Mouse (Mus musculus) midbrain, embryonic 16.5 days (tissue): ENCODE data around the gene Syn3. TPM values are rescaled to one million over a fixed set of nuclear protein-coding genes. Genes with fewer than 3 reads are reported as not detected.

Source experiments
- ATAC-seq: fragments of 200-750 bp; cut with Nextera tagmentation; 2 replicates; pipeline ENCODE4 v1.8.0; 2017; ENCODE audit warnings: moderate TSS enrichment
- H3K27ac ChIP-seq: fragments of 300-500 bp; sonication (generic); 2 replicates; pipeline ENCODE4 v1.5.1; 2014; ENCODE audit warnings: mild to moderate bottlenecking, low read length, mixed read lengths
- H3K27me3 ChIP-seq: fragments of 300-500 bp; sonication (generic); 2 replicates; pipeline ENCODE4 v1.6.1; 2014; ENCODE audit warnings: low read depth, low read length, mixed read lengths; ENCODE audit not compliant: control insufficient read depth, insufficient read depth
- H3K36me3 ChIP-seq: fragments of 300-500 bp; sonication (generic); 2 replicates; pipeline ENCODE4 v1.6.1; 2014; ENCODE audit warnings: mild to moderate bottlenecking, low read length, moderate library complexity, mixed read lengths; ENCODE audit not compliant: control insufficient read depth, insufficient read depth
- H3K4me1 ChIP-seq: fragments of 300-500 bp; sonication (generic); 2 replicates; pipeline ENCODE4 v1.6.1; 2014; ENCODE audit warnings: mild to moderate bottlenecking, low read length, mixed read lengths; ENCODE audit not compliant: control insufficient read depth, insufficient read depth
- H3K4me2 ChIP-seq: fragments of 300-500 bp; sonication (generic); 2 replicates; pipeline ENCODE4 v1.6.1; 2014; ENCODE audit warnings: mild to moderate bottlenecking, low read length, mixed read lengths
- H3K4me3 ChIP-seq: fragments of 300-500 bp; sonication (generic); 2 replicates; pipeline ENCODE4 v1.5.1; 2014; ENCODE audit warnings: low read depth, mild to moderate bottlenecking, low read length, moderate library complexity, mixed read lengths
- H3K9ac ChIP-seq: fragments of 300-500 bp; sonication (generic); 2 replicates; pipeline ENCODE4 v1.6.1; 2014; ENCODE audit warnings: low read depth, low read length, mixed read lengths
- H3K9me3 ChIP-seq: fragments of 300-500 bp; sonication (generic); replicated peaks from 2 replicates; pipeline ENCODE4 v1.6.1; 2014; ENCODE audit warnings: mild to moderate bottlenecking, low read length, mixed read lengths; ENCODE audit not compliant: control insufficient read depth, poor library complexity, severe bottlenecking
- WGBS: fragments of 180-500 bp; shearing (Covaris S2); extraction: QIAGEN DNeasy Blood & Tissue Kit; methylation state at CpG from one replicate; pipeline ENCODE4 v1.1.7; 2014; 5-methylcytosine and 5-hydroxymethylcytosine counted together
- polyA plus RNA-seq: library from polyadenylated mRNA; unstranded; fragments of >200 nt; fragmentation: Nextera tagmentation; extraction: Ambion mirVana; gene quantifications from 2 replicates; pipeline ENCODE4 v1.2.1, GENCODE M21; 2015

Gene Syn3
- polyA plus RNA-seq, 1 experiment from 2014 or later = 34.0 TPM

GRCm38 (mm10) chr10:86270254-86270653, 228.4 kb downstream of the Syn3 start:
- no peak overlapping the region for H3K4me2 ChIP-seq
- no peaks in the 10 kb centered on the region for H3K36me3 ChIP-seq
- no peak for ATAC-seq
- H3K4me1 ChIP-seq = no peaks in the 10 kb centered on the region
- H3K4me3 ChIP-seq = no peak overlapping the region
- no peak overlapping the region for H3K27ac ChIP-seq
- H3K9me3 ChIP-seq = no peaks in the 10 kb centered on the region
- 88% methylated on average over 3 of the region's 3 CpGs for WGBS
- no peak overlapping the region for H3K9ac ChIP-seq
- H3K27me3 ChIP-seq = no peaks in the 10 kb centered on the region

GRCm38 (mm10) chr10:86264618-86265017, 234.1 kb downstream of the Syn3 start:
- no peak overlapping the region for H3K9ac ChIP-seq
- ATAC-seq = no peak
- no peaks in the 10 kb centered on the region for H3K36me3 ChIP-seq
- no peak overlapping the region for H3K4me3 ChIP-seq
- no peaks in the 10 kb centered on the region for H3K9me3 ChIP-seq
- 87% methylated on average over 9 of the region's 9 CpGs for WGBS
- no peaks in the 10 kb centered on the region for H3K4me1 ChIP-seq
- no peak overlapping the region for H3K4me2 ChIP-seq
- H3K27ac ChIP-seq = no peak overlapping the region
- no peaks in the 10 kb centered on the region for H3K27me3 ChIP-seq

DNA sequence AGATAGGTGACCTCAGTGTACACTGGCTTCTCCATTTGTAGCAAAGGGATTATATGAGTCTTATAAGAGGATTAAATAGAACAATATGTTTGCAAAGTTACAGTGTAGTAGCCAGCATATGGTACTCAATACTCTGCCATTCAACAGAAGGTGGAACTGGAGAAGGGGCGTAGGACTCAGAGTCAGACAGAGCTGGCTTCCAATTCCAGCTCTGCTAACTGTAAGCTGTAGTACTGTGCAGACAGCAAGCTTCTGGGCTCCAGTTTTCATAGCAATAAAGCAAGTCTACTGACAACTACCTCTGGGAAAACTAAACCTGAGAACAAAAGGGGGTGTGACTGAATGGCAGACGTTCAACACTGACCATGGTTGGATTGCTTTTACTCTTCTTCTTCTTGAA, 237.0 kb downstream of the Syn3 start:
- no peak overlapping the region for H3K27ac ChIP-seq
- H3K27me3 ChIP-seq = no peaks in the 10 kb centered on the region
- H3K4me1 ChIP-seq = no peaks in the 10 kb centered on the region; the same call in 1 of the 2 replicates
- no peak overlapping the region for H3K4me2 ChIP-seq
- no peak overlapping the region for H3K4me3 ChIP-seq
- no peaks in the 10 kb centered on the region for H3K36me3 ChIP-seq
- H3K9me3 ChIP-seq = no peaks in the 10 kb centered on the region
- 80% methylated on average over 2 of the region's 2 CpGs for WGBS
- H3K9ac ChIP-seq = no peak overlapping the region
- ATAC-seq = no peak

DNA sequence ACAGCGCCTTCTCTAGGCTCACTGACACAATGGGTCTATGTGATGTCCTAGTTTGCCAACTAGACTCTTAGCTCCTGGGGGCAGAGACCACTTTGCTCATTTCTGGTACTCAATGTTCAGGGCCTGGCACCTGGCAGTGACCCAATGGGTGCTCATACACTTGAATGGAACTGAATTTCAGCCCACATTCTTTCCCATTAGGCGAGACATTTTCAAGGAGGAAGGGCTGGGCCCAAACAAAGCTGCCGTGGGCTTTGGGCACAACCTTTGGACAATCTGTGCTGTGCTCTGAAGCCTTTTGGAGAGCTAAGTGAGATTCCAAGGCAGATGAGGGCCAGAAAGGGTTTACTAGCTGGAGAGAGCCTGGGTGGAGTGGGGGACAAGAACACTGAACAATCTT, 239.7 kb downstream of the Syn3 start:
- 93% methylated on average over 3 of the region's 3 CpGs for WGBS
- Histone ChIP-seq H3K36me3 (no peaks in the 10 kb centered on the region), H3K4me1 (peaks cover 2% of the 10 kb centered on the region), H3K27ac (no peak overlapping the region), H3K9ac (no peak overlapping the region), H3K4me2 (no peak overlapping the region), H3K27me3 (no peaks in the 10 kb centered on the region), H3K9me3 (no peaks in the 10 kb centered on the region), H3K4me3 (no peak overlapping the region)
- ATAC-seq = no peak

GRCm38 (mm10) chr10:86258046-86258445, 240.7 kb downstream of the Syn3 start:
- no peak for ATAC-seq
- H3K27ac ChIP-seq = no peak overlapping the region
- no peaks in the 10 kb centered on the region for H3K36me3 ChIP-seq
- H3K9me3 ChIP-seq = no peaks in the 10 kb centered on the region
- 74% methylated on average over 4 of the region's 4 CpGs for WGBS
- H3K27me3 ChIP-seq = no peaks in the 10 kb centered on the region
- H3K9ac ChIP-seq = no peak overlapping the region
- H3K4me3 ChIP-seq = no peak overlapping the region
- peaks cover 2% of the 10 kb centered on the region for H3K4me1 ChIP-seq
- H3K4me2 ChIP-seq = no peak overlapping the region

DNA sequence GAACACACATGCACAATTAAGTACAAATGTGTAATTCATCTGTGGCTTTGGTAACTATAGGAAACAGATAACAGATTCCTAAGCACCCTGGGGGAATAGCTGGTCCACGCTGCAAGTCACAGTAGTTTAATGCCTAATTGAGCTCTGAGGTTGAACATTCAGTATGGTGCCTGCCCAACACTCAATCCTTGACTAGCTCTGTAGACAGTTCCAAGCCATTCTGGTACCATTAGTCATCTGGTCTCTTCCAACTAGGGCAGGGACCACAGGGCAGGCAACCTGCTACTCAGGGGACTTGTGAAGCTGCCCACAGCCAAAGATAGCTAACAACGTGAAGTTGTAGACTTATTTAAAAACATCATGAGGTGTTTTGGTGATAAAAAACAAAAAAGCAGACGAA, 241.7 kb downstream of the Syn3 start:
- Histone ChIP-seq H3K4me1 (peaks cover 2% of the 10 kb centered on the region), H3K27me3 (no peaks in the 10 kb centered on the region), H3K9ac (no peak overlapping the region), H3K36me3 (no peaks in the 10 kb centered on the region), H3K4me3 (no peak overlapping the region), H3K4me2 (no peak overlapping the region), H3K27ac (no peak overlapping the region), H3K9me3 (no peaks in the 10 kb centered on the region)
- ATAC-seq = no peak
- WGBS = 82% methylated on average over 3 of the region's 3 CpGs

DNA sequence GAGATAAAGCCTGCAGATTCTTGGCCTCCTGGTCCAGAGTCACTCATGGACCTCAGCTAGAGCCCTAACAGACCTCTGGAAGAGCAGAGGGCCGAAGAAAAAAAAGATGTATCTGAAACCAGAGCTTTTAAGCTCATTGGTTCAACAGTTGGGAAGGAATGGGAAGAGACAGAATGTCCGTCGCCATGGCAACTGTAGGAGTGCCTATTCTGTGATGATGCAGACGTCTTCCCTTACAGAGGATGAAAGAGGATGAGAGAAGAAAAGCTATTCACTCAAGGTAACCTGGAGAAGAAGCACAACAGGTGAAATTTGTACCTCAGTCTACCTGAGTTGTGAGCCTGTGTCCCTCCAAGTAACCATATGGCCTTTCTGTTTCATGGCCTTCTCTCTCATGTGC, 242.5 kb downstream of the Syn3 start:
- Histone ChIP-seq H3K4me2 (no peak overlapping the region), H3K4me3 (no peak overlapping the region), H3K9me3 (no peaks in the 10 kb centered on the region), H3K27ac (peak overlapping the region; percentile 17; the same call in 1 of the 2 replicates), H3K36me3 (no peaks in the 10 kb centered on the region), H3K27me3 (no peaks in the 10 kb centered on the region), H3K9ac (no peak overlapping the region), H3K4me1 (peaks cover 2% of the 10 kb centered on the region)
- ATAC-seq = peak; percentile 83
- 37% methylated on average over 4 of the region's 4 CpGs for WGBS

DNA sequence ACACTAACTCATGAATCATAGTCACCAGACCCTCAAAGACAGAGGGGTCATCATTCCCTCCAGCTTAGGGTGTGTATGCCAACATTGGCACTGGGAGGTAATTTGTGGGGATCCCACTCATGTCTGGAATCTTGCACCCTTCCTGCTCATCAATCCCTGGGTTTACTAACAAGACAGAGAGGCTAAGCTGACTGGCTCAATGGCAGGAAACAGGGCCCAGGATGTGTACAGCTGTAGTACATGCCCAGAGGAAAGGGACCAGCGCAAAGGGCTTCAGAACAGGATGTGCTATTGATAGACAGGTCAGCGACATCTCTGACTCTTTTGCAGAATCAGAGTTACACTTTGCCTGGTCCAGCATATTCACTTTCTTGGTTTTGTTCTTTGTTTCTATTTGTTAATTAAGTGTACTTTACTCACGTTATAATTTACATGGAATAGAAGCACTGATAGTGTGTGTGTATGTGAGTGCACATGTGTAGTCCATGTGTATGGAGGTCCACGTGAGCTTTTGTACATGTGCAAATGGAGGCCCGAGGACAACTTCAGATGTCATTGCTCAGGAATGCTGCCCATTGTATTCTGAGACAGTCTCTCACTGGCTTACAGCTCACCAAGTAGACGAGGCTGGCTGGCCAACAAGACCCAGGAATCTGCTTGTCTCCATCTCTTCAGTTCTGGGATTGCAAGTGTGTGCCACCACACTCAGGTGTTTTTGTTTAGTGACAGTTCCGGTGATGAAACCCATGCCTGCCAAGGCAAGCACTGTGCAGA, 248.4 kb downstream of the Syn3 start:
- WGBS = 69% methylated on average over 7 of the region's 7 CpGs
- no peaks in the 10 kb centered on the region for H3K4me1 ChIP-seq
- H3K27ac ChIP-seq = no peak overlapping the region
- H3K9me3 ChIP-seq = no peaks in the 10 kb centered on the region
- no peak overlapping the region for H3K4me3 ChIP-seq
- ATAC-seq = no peak
- no peaks in the 10 kb centered on the region for H3K36me3 ChIP-seq
- H3K9ac ChIP-seq = no peak overlapping the region
- no peaks in the 10 kb centered on the region for H3K27me3 ChIP-seq
- no peak overlapping the region for H3K4me2 ChIP-seq

DNA sequence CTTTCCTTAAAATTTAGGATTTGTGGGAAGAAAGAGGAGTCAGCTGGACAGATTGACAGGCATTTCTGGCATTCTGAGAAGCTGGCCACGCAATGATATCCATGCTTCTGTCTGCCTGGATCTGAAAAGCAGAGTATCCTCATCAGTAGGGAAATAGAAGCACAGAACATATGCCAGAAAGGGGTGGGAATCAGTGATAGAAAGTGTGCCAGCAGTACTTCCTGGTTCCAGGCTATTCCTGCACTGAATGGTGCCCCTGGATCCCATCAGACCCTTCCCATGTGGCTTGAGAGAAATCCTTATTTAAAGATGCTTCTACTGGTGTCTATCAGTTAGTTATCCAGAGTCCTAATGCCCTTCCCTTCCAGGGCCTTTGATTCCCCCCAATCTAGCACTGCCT, 249.4 kb downstream of the Syn3 start:
- Histone ChIP-seq H3K4me3 (no peak overlapping the region), H3K9ac (no peak overlapping the region), H3K27ac (no peak overlapping the region), H3K9me3 (no peaks in the 10 kb centered on the region), H3K4me1 (no peaks in the 10 kb centered on the region), H3K36me3 (no peaks in the 10 kb centered on the region), H3K4me2 (no peak overlapping the region), H3K27me3 (no peaks in the 10 kb centered on the region)
- WGBS = 85% methylated on average over 1 of the region's 1 CpGs
- no peak for ATAC-seq
